9 mouse cellular contexts compared by ENCODE assay signal in the genomic region with DNA sequence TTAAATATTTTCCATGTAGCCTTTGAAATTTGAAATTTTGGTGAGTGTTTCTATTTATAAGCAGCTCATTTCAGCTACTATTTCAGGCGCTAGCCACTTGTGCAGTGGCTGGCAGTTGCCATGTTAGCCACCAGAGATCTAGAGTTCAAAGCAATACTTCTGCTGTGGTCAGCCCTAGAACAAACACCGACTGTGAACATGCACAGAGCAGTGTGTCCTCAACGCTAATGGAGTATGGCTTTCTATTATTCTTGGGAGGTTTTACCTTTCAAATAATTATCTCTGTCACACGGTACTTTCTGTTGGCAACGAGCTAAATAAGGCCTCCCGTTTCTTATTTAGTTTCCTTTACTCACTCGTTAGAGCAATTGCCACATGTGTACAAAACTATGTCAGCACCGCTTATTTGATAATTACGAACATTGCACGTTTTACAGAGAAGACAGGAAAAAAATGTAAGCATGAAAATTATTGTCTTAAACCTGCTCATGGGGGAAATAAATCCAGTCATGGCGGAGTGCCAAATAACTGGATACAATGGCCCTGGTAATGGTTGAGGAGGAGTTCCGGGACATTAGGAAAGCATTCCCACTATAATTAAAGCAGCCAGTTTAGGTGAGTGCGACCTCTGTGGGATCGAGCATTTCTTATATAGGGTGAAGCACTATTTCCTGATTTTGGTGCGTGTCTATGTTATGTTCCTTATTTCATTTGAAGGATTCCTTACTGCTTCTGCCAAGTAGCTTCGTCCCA. TPM values are rescaled to one million over a fixed set of nuclear protein-coding genes. Genes with fewer than 3 reads are reported as not detected.
DNase-seq lines count a peak whose midpoint lies in the region; ATAC-seq and TF ChIP-seq lines count a peak whose summit lies in the region.
"Had no signal": no experiment of that assay in that cellular context is flagged by ENCODE, and none has a peak within 500 bp of the region (broad histone marks: within the 10 kb centered on the region; RNA-seq: fewer than 3 reads in every experiment).

No protein-coding gene starts in this region.

- no peak overlapping the region for H3K4me3 ChIP-seq in heart, embryonic 11.5 days (ENCODE audit: low read depth, low read length)
- peak overlapping the region; percentile 15 for H3K4me3 ChIP-seq in forebrain, embryonic 14.5 days (ENCODE audit: low read depth, low read length)
- peak overlapping the region; percentile 15 for H3K4me3 ChIP-seq in hindbrain, postnatal 0 days (ENCODE audit: low read length)
- no peak overlapping the region for H3K4me3 ChIP-seq in kidney, embryonic 14.5 days (ENCODE audit: low read length)
- H3K4me3 ChIP-seq: lung, embryonic 15.5 days had no signal

- no peak for ATAC-seq in heart, embryonic 11.5 days (replicated peaks; ENCODE audit: insufficient number of reproducible peaks, low FRiP score, low TSS enrichment)
- ATAC-seq in forebrain, embryonic 14.5 days, result peak; percentile 49
- 0 out of 2 replicates have a peak, but pooled peaks have one; percentile 10 for ATAC-seq in hindbrain, postnatal 0 days
- ATAC-seq in cerebellum, adult (ENCODE audit: insufficient number of reproducible peaks, low FRiP score, low TSS enrichment), result no peak
- no peak for ATAC-seq in kidney, embryonic 14.5 days (ENCODE audit: low FRiP score, low TSS enrichment)

- H3K4me2 ChIP-seq in heart, embryonic 11.5 days, result peak overlapping the region; percentile 3; the same call in 1 of the 2 replicates
- peak overlapping the region; percentile 45 for H3K4me2 ChIP-seq in forebrain, embryonic 14.5 days (ENCODE audit: low read length)
- peak overlapping the region; percentile 51 for H3K4me2 ChIP-seq in hindbrain, postnatal 0 days (ENCODE audit: low read depth, low read length)
- no peak overlapping the region for H3K4me2 ChIP-seq in kidney, embryonic 14.5 days (replicated peaks; ENCODE audit: low read depth, low read length)
- H3K4me2 ChIP-seq: lung, embryonic 15.5 days had no signal

- no peak overlapping the region for H3K9ac ChIP-seq in heart, embryonic 11.5 days (ENCODE audit: low read depth, low read length)
- 0 out of 2 replicates have a peak overlapping the region, but pooled peaks have one; percentile 32 for H3K9ac ChIP-seq in forebrain, embryonic 14.5 days (ENCODE audit: low read length)
- peak overlapping the region; percentile 17; the same call in 1 of the 2 replicates for H3K9ac ChIP-seq in hindbrain, postnatal 0 days (replicated peaks; ENCODE audit: low read length)
- no peak overlapping the region for H3K9ac ChIP-seq in kidney, embryonic 14.5 days (ENCODE audit: low read depth, low read length)
- H3K9ac ChIP-seq: lung, embryonic 15.5 days had no signal

- no peaks in the 10 kb centered on the region for H3K9me3 ChIP-seq in heart, embryonic 11.5 days (replicated peaks; ENCODE audit: control insufficient read depth, low read length)
- no peaks in the 10 kb centered on the region for H3K9me3 ChIP-seq in forebrain, embryonic 14.5 days (replicated peaks; ENCODE audit: control insufficient read depth, low read length)
- no peaks in the 10 kb centered on the region for H3K9me3 ChIP-seq in hindbrain, postnatal 0 days (ENCODE audit: low read length)
- H3K9me3 ChIP-seq in kidney, embryonic 14.5 days (ENCODE audit: control insufficient read depth, low read length), result no peaks in the 10 kb centered on the region
- H3K9me3 ChIP-seq: lung, embryonic 15.5 days had no signal

- peaks cover 30% of the 10 kb centered on the region for H3K4me1 ChIP-seq in heart, embryonic 11.5 days (ENCODE audit: control insufficient read depth, insufficient read depth, low read length)
- peaks cover 24% of the 10 kb centered on the region for H3K4me1 ChIP-seq in forebrain, embryonic 14.5 days (ENCODE audit: control insufficient read depth, insufficient read depth, low read length)
- peaks cover 11% of the 10 kb centered on the region for H3K4me1 ChIP-seq in hindbrain, postnatal 0 days (ENCODE audit: insufficient read depth, low read length)
- H3K4me1 ChIP-seq in kidney, embryonic 14.5 days (ENCODE audit: control insufficient read depth, insufficient read depth, low read length), result no peaks in the 10 kb centered on the region

- H3K36me3 ChIP-seq in heart, embryonic 11.5 days (ENCODE audit: control insufficient read depth, insufficient read depth, low read length), result no peaks in the 10 kb centered on the region
- 0 out of 2 replicates have a peak, but pooled peaks cover 4% of the 10 kb centered on the region for H3K36me3 ChIP-seq in forebrain, embryonic 14.5 days (ENCODE audit: control insufficient read depth, insufficient read depth, low read length)
- no peaks in the 10 kb centered on the region for H3K36me3 ChIP-seq in hindbrain, postnatal 0 days (ENCODE audit: insufficient read depth, low read length)
- no peaks in the 10 kb centered on the region for H3K36me3 ChIP-seq in kidney, embryonic 14.5 days (ENCODE audit: control insufficient read depth, insufficient read depth, low read length)
- H3K36me3 ChIP-seq: lung, embryonic 15.5 days had no signal

- TF ChIP-seq CTCF in hindbrain, postnatal 0 days (IDR thresholded peaks at IDR 0.05; ENCODE audit: low read depth), result no peak

- H3K27ac ChIP-seq in heart, embryonic 11.5 days (ENCODE audit: low read depth, low read length), result 0 out of 2 replicates have a peak overlapping the region, but pooled peaks have one; percentile 24
- H3K27ac ChIP-seq in forebrain, embryonic 14.5 days (ENCODE audit: low read depth, low read length), result no peak overlapping the region
- peak overlapping the region; percentile 32 for H3K27ac ChIP-seq in hindbrain, postnatal 0 days
- no peak overlapping the region for H3K27ac ChIP-seq in kidney, embryonic 14.5 days (ENCODE audit: low read depth, low read length)
- H3K27ac ChIP-seq: lung, embryonic 15.5 days had no signal

- no peaks in the 10 kb centered on the region for H3K27me3 ChIP-seq in heart, embryonic 11.5 days (ENCODE audit: control insufficient read depth, insufficient read depth, low read length)
- no peaks in the 10 kb centered on the region for H3K27me3 ChIP-seq in forebrain, embryonic 14.5 days (replicated peaks; ENCODE audit: control insufficient read depth, insufficient read depth, low read length)
- no peaks in the 10 kb centered on the region for H3K27me3 ChIP-seq in hindbrain, postnatal 0 days (ENCODE audit: insufficient read depth, low read length)
- H3K27me3 ChIP-seq in kidney, embryonic 14.5 days (ENCODE audit: control insufficient read depth, insufficient read depth, low read length), result no peaks in the 10 kb centered on the region
- H3K27me3 ChIP-seq: lung, embryonic 15.5 days had no signal

- 66% methylated on average over 16 of the region's 16 CpGs for WGBS in heart, embryonic 11.5 days (ENCODE audit: insufficient replicate concordance)
- 9% methylated on average over 16 of the region's 16 CpGs for WGBS in forebrain, embryonic 14.5 days
- WGBS in hindbrain, postnatal 0 days, result 20% methylated on average over 16 of the region's 16 CpGs
- WGBS in kidney, embryonic 14.5 days, result 53% methylated on average over 16 of the region's 16 CpGs

- no peak for DNase-seq in heart, adult 8-10 months (ENCODE audit: low spot score)
- peak; percentile 70 for DNase-seq in Muller cell, postnatal 12 days (ENCODE audit: inconsistent ontology term)
- peak; percentile 74 for DNase-seq in forebrain, embryonic 14.5 days (ENCODE audit: low spot score)
- peak; percentile 64 for DNase-seq in hindbrain, postnatal 0 days (ENCODE audit: low spot score)
- no peak for DNase-seq in spleen, adult 18-20 months

RNA-seq across cellular contexts. Expression of gene Cxadr, which starts 12.0 kb away (rescaled TPM):
- polyA plus RNA-seq in heart, embryonic 11.5 days (2014; fragmentation: Nextera tagmentation; extraction: Ambion mirVana), result 24.5 and 28.1 TPM in 2 replicates
- total RNA-seq in heart, adult 8-10 months (2022), result 10 to 100 TPM; 30.6 to 50.2 (median 38.4) TPM
- polyA plus RNA-seq in forebrain, embryonic 14.5 days (2014; fragmentation: Nextera tagmentation; extraction: Ambion mirVana), result 105 and 122 TPM in 2 replicates
- total RNA-seq in hindbrain, postnatal 0 days (2014; rRNA removed), result 265 and 272 TPM in 2 replicates
- polyA plus RNA-seq in hindbrain, postnatal 0 days (2015; fragmentation: Nextera tagmentation; extraction: Ambion mirVana), result 116 and 133 TPM in 2 replicates
- polyA plus RNA-seq in kidney, embryonic 14.5 days (2014; fragmentation: Nextera tagmentation; extraction: Ambion mirVana), result 22.1 and 25.7 TPM in 2 replicates

Comparison
In these comparisons a context has a peak if more than half of its experiments do, and no peak if none do; other contexts are left out.
1. ATAC-seq: peak in forebrain, embryonic 14.5 days (single experiment) and hindbrain, postnatal 0 days (single experiment); none in heart, embryonic 11.5 days (single experiment), cerebellum, adult (single experiment) and kidney, embryonic 14.5 days (single experiment).
2. H3K27ac ChIP-seq: peak in heart, embryonic 11.5 days (single experiment) and hindbrain, postnatal 0 days (single experiment); none in forebrain, embryonic 14.5 days (single experiment) and kidney, embryonic 14.5 days (single experiment).
3. H3K4me3 ChIP-seq: peak in forebrain, embryonic 14.5 days (single experiment) and hindbrain, postnatal 0 days (single experiment); none in heart, embryonic 11.5 days (single experiment) and kidney, embryonic 14.5 days (single experiment).
4. H3K9ac ChIP-seq: peak in forebrain, embryonic 14.5 days (single experiment) and hindbrain, postnatal 0 days (single experiment); none in heart, embryonic 11.5 days (single experiment) and kidney, embryonic 14.5 days (single experiment).
5. DNase-seq: peak in Muller cell, postnatal 12 days (single experiment), forebrain, embryonic 14.5 days (single experiment) and hindbrain, postnatal 0 days (single experiment); none in heart, adult 8-10 months (single experiment) and spleen, adult 18-20 months (0 of 2).